In the genomic region with DNA sequence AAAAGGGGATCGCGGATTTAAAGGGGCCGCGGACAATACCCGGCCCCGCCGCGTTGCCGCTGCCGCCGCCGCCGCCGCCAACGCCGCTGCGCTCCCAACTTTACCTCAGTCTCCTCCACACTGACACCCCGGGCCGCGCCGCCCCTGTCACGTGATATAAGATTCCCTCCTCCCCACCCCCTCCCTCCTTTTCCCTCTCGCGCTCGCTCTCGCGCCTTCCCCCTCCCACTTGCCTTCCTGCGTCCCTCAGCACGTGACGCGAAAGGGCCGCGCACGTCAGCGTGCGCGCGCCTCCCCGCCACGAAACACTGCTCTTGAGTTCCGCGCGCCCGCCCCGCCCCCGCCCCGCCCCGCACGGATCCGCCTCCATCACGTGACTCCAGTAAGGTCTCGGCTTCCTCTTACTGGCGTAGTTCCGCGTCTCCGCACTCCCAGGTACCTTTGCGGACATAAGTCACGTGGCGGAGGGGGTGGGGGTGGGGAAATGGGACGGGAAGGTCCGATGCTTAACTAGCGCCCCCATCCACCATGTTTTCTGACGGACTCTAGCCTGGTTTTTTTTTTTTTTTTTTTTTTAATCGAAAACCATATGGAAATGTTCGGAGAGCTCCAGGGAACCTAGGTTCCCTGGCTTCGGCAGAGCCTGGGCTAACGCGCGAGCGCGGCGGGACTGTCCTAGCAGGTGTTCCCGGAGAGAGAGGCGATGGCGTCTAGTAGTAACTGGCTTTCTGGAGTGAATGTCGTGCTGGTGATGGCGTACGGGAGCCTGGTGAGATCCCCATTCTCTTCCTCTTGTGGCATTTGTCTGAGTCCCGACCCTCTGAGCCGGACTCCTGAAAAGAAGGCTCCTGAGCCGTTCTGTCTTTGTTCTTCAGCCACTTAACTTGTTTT, we compare ENCODE assay signal across 8 mouse cellular contexts. TPM values are rescaled to one million over a fixed set of nuclear protein-coding genes. Genes with fewer than 3 reads are reported as not detected.
DNase-seq lines count a peak whose midpoint lies in the region; ATAC-seq lines count a peak whose summit lies in the region.

A gene (minus strand): TSS at position 278 of the 891 bp plus-strand sequence.

- peak within 1 kb of the TSS; percentile 86 for H3K4me2 ChIP-seq in lung, embryonic 16.5 days (ENCODE audit: low read depth, low read length)

- H3K27ac ChIP-seq in lung, embryonic 16.5 days (ENCODE audit: low read length) = peak within 1 kb of the TSS; percentile 96

- no peaks in the 10 kb centered on the region for H3K9me3 ChIP-seq in lung, embryonic 16.5 days (ENCODE audit: control insufficient read depth, low read length)

- H3K27me3 ChIP-seq in lung, embryonic 16.5 days (ENCODE audit: control insufficient read depth, insufficient read depth, low read depth, low read length) = no peaks in the 10 kb centered on the region

- H3K36me3 ChIP-seq in lung, embryonic 16.5 days (ENCODE audit: control insufficient read depth, insufficient read depth, low read length) = peaks cover 9% of the 10 kb centered on the region; the same call in 1 of the 2 replicates

- H3K4me1 ChIP-seq in lung, embryonic 16.5 days (replicated peaks; ENCODE audit: control insufficient read depth, insufficient read depth, low read length) = peaks cover 19% of the 10 kb centered on the region

- H3K4me3 ChIP-seq in lung, embryonic 16.5 days (ENCODE audit: low read length) = peak within 1 kb of the TSS; percentile 89

- DNase-seq in MEL-GATA-1-ER (ENCODE audit: extremely low read depth, low read depth) = peak; percentile 98
- peak; percentile 91 for DNase-seq in cerebellum, adult 8-10 months
- DNase-seq in forelimb bud, embryonic 11.5 days (ENCODE audit: low read depth, low spot score) = peak; percentile 99
- DNase-seq in layer of hippocampus, adult 9-10 months (ENCODE audit: low spot score) = peak; percentile 75
- DNase-seq in ovary, postnatal 10 days (ENCODE audit: low spot score) = peak; percentile 35
- DNase-seq in thymus, postnatal 10 days (ENCODE audit: low spot score in 2 of 2) = peak; percentile 92 to 95

- 0% methylated on average over 70 of the region's 81 CpGs for WGBS in lung, embryonic 16.5 days

- peak; percentile 74 to 87 for ATAC-seq in hematopoietic stem cell, adult 5-6 weeks (replicated peaks in 1 of 2; ENCODE audit: insufficient read depth in 1 of 2, low FRiP score in 2 of 2, low TSS enrichment in 1 of 2, low read depth in 1 of 2, poor library complexity in 2 of 2, severe bottlenecking in 2 of 2)
- ATAC-seq in lung, embryonic 16.5 days (ENCODE audit: low read depth) = peak; percentile 95

- H3K9ac ChIP-seq in lung, embryonic 16.5 days (ENCODE audit: low read length) = peak within 1 kb of the TSS; percentile 98

RNA-seq across cellular contexts. Expression of the gene that starts here (rescaled TPM):
- total RNA-seq in hematopoietic stem cell, adult 5-6 weeks (2017) = 196 and 198 TPM in 2 replicates
- 166 and 167 TPM in 2 replicates for polyA plus RNA-seq in lung, embryonic 16.5 days (2015; fragmentation: Nextera tagmentation; extraction: Ambion mirVana)

Comparison
In these comparisons a context has a peak if more than half of its experiments do, and no peak if none do; other contexts are left out.
1. Peak in every context shown above with its lines: DNase-seq, ATAC-seq, H3K4me3 ChIP-seq and H3K27ac ChIP-seq.
2. DNase-seq: peak in every context shown above with its lines; median percentile 99 in forelimb bud, embryonic 11.5 days; 98 in MEL-GATA-1-ER; 94 in thymus, postnatal 10 days; 91 in cerebellum, adult 8-10 months; 75 in layer of hippocampus, adult 9-10 months; 35 in ovary, postnatal 10 days.